9 mouse cellular contexts compared by ENCODE assay signal in genomic region chr3:130923615-130923958, GRCm38 (mm10).
DNase-seq lines count a peak whose midpoint lies in the region; ATAC-seq and TF ChIP-seq lines count a peak whose summit lies in the region.
"Had no signal": no experiment of that assay in that cellular context is flagged by ENCODE, and none has a peak within 500 bp of the region (broad histone marks: within the 10 kb centered on the region; RNA-seq: fewer than 3 reads in every experiment).

No protein-coding gene starts in this region.

- H3K4me1 ChIP-seq in heart, postnatal 0 days (ENCODE audit: control insufficient read depth, insufficient read depth): no peaks in the 10 kb centered on the region
- H3K4me1 ChIP-seq in embryonic facial prominence, embryonic 12.5 days: peaks cover 14% of the 10 kb centered on the region; the same call in 1 of the 2 replicates
- H3K4me1 ChIP-seq in neural tube, embryonic 13.5 days (replicated peaks): peaks cover 14% of the 10 kb centered on the region

- H3K27me3 ChIP-seq in heart, postnatal 0 days (ENCODE audit: control insufficient read depth, insufficient read depth, low read length): no peaks in the 10 kb centered on the region
- no peaks in the 10 kb centered on the region for H3K27me3 ChIP-seq in embryonic facial prominence, embryonic 12.5 days
- H3K27me3 ChIP-seq in neural tube, embryonic 13.5 days: 0 out of 2 replicates have a peak, but pooled peaks cover 5% of the 10 kb centered on the region

- WGBS in heart, postnatal 0 days: 37% methylated on average over 8 of the region's 8 CpGs
- WGBS in embryonic facial prominence, embryonic 12.5 days: 25% methylated on average over 8 of the region's 8 CpGs
- 52% methylated on average over 8 of the region's 8 CpGs for WGBS in neural tube, embryonic 13.5 days

- no peaks in the 10 kb centered on the region for H3K9me3 ChIP-seq in heart, postnatal 0 days (replicated peaks; ENCODE audit: control insufficient read depth, low read length)
- H3K9me3 ChIP-seq in embryonic facial prominence, embryonic 12.5 days: no peaks in the 10 kb centered on the region
- no peaks in the 10 kb centered on the region for H3K9me3 ChIP-seq in neural tube, embryonic 13.5 days

- H3K9ac ChIP-seq in heart, postnatal 0 days (replicated peaks; ENCODE audit: low read depth, low read length): no peak overlapping the region
- no peak overlapping the region for H3K9ac ChIP-seq in embryonic facial prominence, embryonic 12.5 days
- H3K9ac ChIP-seq in neural tube, embryonic 13.5 days: peak overlapping the region; percentile 49

- no peak overlapping the region for H3K27ac ChIP-seq in heart, postnatal 0 days (ENCODE audit: low read depth)
- peak overlapping the region; percentile 73 for H3K27ac ChIP-seq in embryonic facial prominence, embryonic 12.5 days
- no peak overlapping the region for H3K27ac ChIP-seq in neural tube, embryonic 13.5 days (replicated peaks)

- TF ChIP-seq CTCF in heart, postnatal 0 days (IDR thresholded peaks at IDR 0.05; ENCODE audit: low read depth): no peak

- peak overlapping the region; percentile 42 for H3K4me2 ChIP-seq in heart, postnatal 0 days (ENCODE audit: low read depth, low read length)
- peak overlapping the region; percentile 43 for H3K4me2 ChIP-seq in embryonic facial prominence, embryonic 12.5 days (replicated peaks)
- peak overlapping the region; percentile 45 for H3K4me2 ChIP-seq in neural tube, embryonic 13.5 days

- H3K36me3 ChIP-seq in heart, postnatal 0 days (replicated peaks; ENCODE audit: control insufficient read depth, insufficient read depth, low read length): no peaks in the 10 kb centered on the region
- H3K36me3 ChIP-seq in embryonic facial prominence, embryonic 12.5 days: no peaks in the 10 kb centered on the region
- H3K36me3 ChIP-seq in neural tube, embryonic 13.5 days: no peaks in the 10 kb centered on the region

- DNase-seq in heart, postnatal 0 days (ENCODE audit: low spot score): no peak
- DNase-seq in heart, adult 8-10 months (ENCODE audit: low spot score): no peak
- DNase-seq in layer of hippocampus, postnatal 36 days: no peak
- no peak for DNase-seq in frontal cortex, postnatal 14 days (ENCODE audit: low spot score in 2 of 2)
- DNase-seq in left cerebral cortex, postnatal 14 days (ENCODE audit: low spot score in 2 of 2): no peak
- DNase-seq: thymus, adult 2 months had no signal

- no peak for ATAC-seq in heart, postnatal 0 days (ENCODE audit: insufficient read depth, low read depth)
- ATAC-seq in embryonic facial prominence, embryonic 12.5 days (ENCODE audit: insufficient number of reproducible peaks, insufficient read depth, low FRiP score, low TSS enrichment): 0 out of 2 replicates have a peak, but pooled peaks have one; percentile 52
- ATAC-seq in inflammation-experienced regulatory T-cells, adult 6 months: peak; percentile 28
- no peak for ATAC-seq in neural tube, embryonic 13.5 days (ENCODE audit: low read depth)

- intact Hi-C loops in left cerebral cortex, postnatal 14 days (cut with DNase I): no loop called here

- peak overlapping the region; percentile 14 for H3K4me3 ChIP-seq in heart, postnatal 0 days (ENCODE audit: low read depth, low read length)
- 0 out of 2 replicates have a peak overlapping the region, but pooled peaks have one; percentile 12 for H3K4me3 ChIP-seq in embryonic facial prominence, embryonic 12.5 days
- H3K4me3 ChIP-seq in neural tube, embryonic 13.5 days: peak overlapping the region; percentile 14; the same call in 1 of the 2 replicates

- no peak for TF ChIP-seq EP300 in heart, postnatal 0 days (IDR thresholded peaks at IDR 0.05; ENCODE audit: low read depth)

Comparison
In these comparisons a context has a peak if more than half of its experiments do, and no peak if none do; other contexts are left out.
1. ATAC-seq: peak in embryonic facial prominence, embryonic 12.5 days (single experiment) and inflammation-experienced regulatory T-cells, adult 6 months (single experiment); none in heart, postnatal 0 days (single experiment) and neural tube, embryonic 13.5 days (single experiment).
2. Peak in every context shown above with its lines, with median percentiles within 50 percentile points of each other: H3K4me2 ChIP-seq and H3K4me3 ChIP-seq.